Mouse (Mus musculus): Measurements from ENCODE around the gene Syngr3. TPM values are rescaled to one million over a fixed set of nuclear protein-coding genes. Genes with fewer than 3 reads are reported as not detected.
A peak's percentile ranks its signal among the peaks of the same experiment; 100 is the strongest.

Gene Syngr3
- polyA plus RNA-seq (2016; fragmentation: Nextera tagmentation; extraction: Ambion mirVana), result 42.3 and 43.3 TPM in 2 replicates

- Histone ChIP-seq H3K4me3 (peak within 1 kb of the TSS; percentile 64), H3K9me3 (no peaks in the 10 kb centered on the region), H3K4me2 (replicated peaks) (peak within 1 kb of the TSS; percentile 90), H3K27me3 (replicated peaks) (peaks cover 43% of the 10 kb centered on the region), H3K4me1 (peaks cover 16% of the 10 kb centered on the region), H3K9ac (peak within 1 kb of the TSS; percentile 75), H3K36me3 (peaks cover 18% of the 10 kb centered on the region; the same call in 1 of the 2 replicates), H3K27ac (0 out of 2 replicates have a peak within 1 kb of the TSS, but pooled peaks have one; percentile 12)
- WGBS, result 1% methylated on average over 55 of the region's 55 CpGs
- ATAC-seq (ENCODE audit: low FRiP score, low read depth), result peak; percentile 63
These were observed at the start of gene Syngr3 for GRCm38 (mm10) chr17:24689251-24690081. Syngr3 (minus strand) TSS chr17:24689955.

- ATAC-seq (ENCODE audit: low FRiP score, low read depth), result no peak
- Histone ChIP-seq H3K27ac (no peak overlapping the region), H3K9me3 (no peaks in the 10 kb centered on the region), H3K4me3 (no peak overlapping the region), H3K4me2 (replicated peaks) (no peak overlapping the region), H3K9ac (no peak overlapping the region), H3K4me1 (peaks cover 13% of the 10 kb centered on the region), H3K36me3 (peaks cover 10% of the 10 kb centered on the region), H3K27me3 (replicated peaks) (no peaks in the 10 kb centered on the region)
- WGBS, result 81% methylated on average over 4 of the region's 4 CpGs
These were observed 48.5 kb upstream of the Syngr3 start for GRCm38 (mm10) chr17:24738238-24738637.

GRCm38 (mm10) chr17:24737135-24737810, 47.5 kb upstream of the Syngr3 start:
- no peak overlapping the region for H3K27ac ChIP-seq
- H3K36me3 ChIP-seq, result peaks cover 8% of the 10 kb centered on the region
- peaks cover 13% of the 10 kb centered on the region for H3K4me1 ChIP-seq
- WGBS, result 33% methylated on average over 8 of the region's 8 CpGs
- no peaks in the 10 kb centered on the region for H3K9me3 ChIP-seq
- peak overlapping the region; percentile 64; the same call in 1 of the 2 replicates for H3K9ac ChIP-seq
- ATAC-seq (ENCODE audit: low FRiP score, low read depth), result no peak
- no peaks in the 10 kb centered on the region for H3K27me3 ChIP-seq (replicated peaks)
- peak overlapping the region; percentile 91 for H3K4me2 ChIP-seq (replicated peaks)
- H3K4me3 ChIP-seq, result peak overlapping the region; percentile 58

- Histone ChIP-seq H3K27ac (no peak within 1 kb of the TSS), H3K9me3 (no peaks in the 10 kb centered on the region), H3K4me2 (replicated peaks) (peak within 1 kb of the TSS; percentile 91), H3K36me3 (peaks cover 5% of the 10 kb centered on the region), H3K4me1 (peaks cover 13% of the 10 kb centered on the region), H3K9ac (peak within 1 kb of the TSS; percentile 64), H3K27me3 (replicated peaks) (no peaks in the 10 kb centered on the region), H3K4me3 (peak within 1 kb of the TSS; percentile 58)
- 1% methylated on average over 29 of the region's 29 CpGs for WGBS
- ATAC-seq (ENCODE audit: low FRiP score, low read depth), result peak; percentile 95
These were observed 46.7 kb upstream of the Syngr3 start, which contains the start of gene Msrb1 for GRCm38 (mm10) chr17:24736330-24737051. Msrb1 (plus strand) TSS chr17:24736642.

GRCm38 (mm10) chr17:24735446-24735845, 45.7 kb upstream of the Syngr3 start:
- Histone ChIP-seq H3K9me3 (no peaks in the 10 kb centered on the region), H3K27me3 (replicated peaks) (no peaks in the 10 kb centered on the region), H3K4me2 (replicated peaks) (peak overlapping the region; percentile 91; the same call in 1 of the 2 replicates), H3K4me3 (no peak overlapping the region), H3K4me1 (peaks cover 13% of the 10 kb centered on the region), H3K9ac (no peak overlapping the region), H3K36me3 (peaks cover 5% of the 10 kb centered on the region), H3K27ac (no peak overlapping the region)
- no peak for ATAC-seq (ENCODE audit: low FRiP score, low read depth)
- 90% methylated on average over 7 of the region's 7 CpGs for WGBS

GRCm38 (mm10) chr17:24734513-24734912, 44.8 kb upstream of the Syngr3 start:
- no peak for ATAC-seq (ENCODE audit: low FRiP score, low read depth)
- no peak overlapping the region for H3K27ac ChIP-seq
- no peaks in the 10 kb centered on the region for H3K27me3 ChIP-seq (replicated peaks)
- no peaks in the 10 kb centered on the region for H3K9me3 ChIP-seq
- H3K36me3 ChIP-seq, result no peaks in the 10 kb centered on the region
- 84% methylated on average over 1 of the region's 1 CpGs for WGBS
- no peak overlapping the region for H3K4me3 ChIP-seq
- H3K4me2 ChIP-seq (replicated peaks), result no peak overlapping the region
- no peak overlapping the region for H3K9ac ChIP-seq
- peaks cover 13% of the 10 kb centered on the region for H3K4me1 ChIP-seq

- H3K9ac ChIP-seq, result no peak overlapping the region
- peaks cover 13% of the 10 kb centered on the region for H3K4me1 ChIP-seq
- H3K4me2 ChIP-seq (replicated peaks), result no peak overlapping the region
- H3K27ac ChIP-seq, result no peak overlapping the region
- no peaks in the 10 kb centered on the region for H3K27me3 ChIP-seq (replicated peaks)
- no peak overlapping the region for H3K4me3 ChIP-seq
- no peaks in the 10 kb centered on the region for H3K36me3 ChIP-seq
- WGBS, result 89% methylated on average over 21 of the region's 21 CpGs
- no peaks in the 10 kb centered on the region for H3K9me3 ChIP-seq
- ATAC-seq (ENCODE audit: low FRiP score, low read depth), result no peak
These were observed 43.8 kb upstream of the Syngr3 start for GRCm38 (mm10) chr17:24733434-24734050.

GRCm38 (mm10) chr17:24732233-24732935, 42.6 kb upstream of the Syngr3 start:
- H3K4me3 ChIP-seq, result no peak overlapping the region
- 77% methylated on average over 12 of the region's 12 CpGs for WGBS
- ATAC-seq (ENCODE audit: low FRiP score, low read depth), result no peak
- H3K9me3 ChIP-seq, result no peaks in the 10 kb centered on the region
- peaks cover 11% of the 10 kb centered on the region for H3K4me1 ChIP-seq
- H3K27ac ChIP-seq, result no peak overlapping the region
- H3K9ac ChIP-seq, result no peak overlapping the region
- H3K4me2 ChIP-seq (replicated peaks), result no peak overlapping the region
- H3K27me3 ChIP-seq (replicated peaks), result no peaks in the 10 kb centered on the region
- H3K36me3 ChIP-seq, result no peaks in the 10 kb centered on the region

GRCm38 (mm10) chr17:24730787-24731186, 41.0 kb upstream of the Syngr3 start:
- WGBS, result 85% methylated on average over 14 of the region's 14 CpGs
- no peak overlapping the region for H3K4me3 ChIP-seq

GRCm38 (mm10) chr17:24729067-24729466, 39.3 kb upstream of the Syngr3 start:
- Histone ChIP-seq H3K27ac (no peak overlapping the region), H3K4me2 (replicated peaks) (no peak overlapping the region), H3K9ac (no peak overlapping the region), H3K9me3 (no peaks in the 10 kb centered on the region), H3K36me3 (no peaks in the 10 kb centered on the region), H3K4me1 (0 out of 2 replicates have a peak, but pooled peaks cover 2% of the 10 kb centered on the region), H3K4me3 (no peak overlapping the region), H3K27me3 (replicated peaks) (no peaks in the 10 kb centered on the region)
- WGBS, result 86% methylated on average over 6 of the region's 6 CpGs
- no peak for ATAC-seq (ENCODE audit: low FRiP score, low read depth)

More at GRCm38 (mm10) chr17:24730787-24731186, 41.0 kb upstream of the Syngr3 start:
- no peak overlapping the region for H3K27ac ChIP-seq
- H3K9me3 ChIP-seq, result no peaks in the 10 kb centered on the region
- no peak overlapping the region for H3K9ac ChIP-seq
- H3K4me2 ChIP-seq (replicated peaks), result no peak overlapping the region
- ATAC-seq (ENCODE audit: low FRiP score, low read depth), result no peak
- H3K27me3 ChIP-seq (replicated peaks), result no peaks in the 10 kb centered on the region
- H3K36me3 ChIP-seq, result no peaks in the 10 kb centered on the region
- peaks cover under 1% of the 10 kb centered on the region; the same call in 1 of the 2 replicates for H3K4me1 ChIP-seq

- no peak for ATAC-seq (ENCODE audit: low FRiP score, low read depth)
- Histone ChIP-seq H3K27ac (no peak overlapping the region), H3K36me3 (no peaks in the 10 kb centered on the region), H3K9me3 (no peaks in the 10 kb centered on the region), H3K27me3 (replicated peaks) (no peaks in the 10 kb centered on the region), H3K4me2 (replicated peaks) (no peak overlapping the region), H3K4me3 (no peak overlapping the region), H3K9ac (no peak overlapping the region), H3K4me1 (peaks cover 9% of the 10 kb centered on the region)
- WGBS, result 73% methylated on average over 17 of the region's 17 CpGs
These were observed 38.4 kb upstream of the Syngr3 start for GRCm38 (mm10) chr17:24728184-24728583.
